Mouse (Mus musculus) G1E (cell line): ENCODE results near the gene Gm10142.

ENCODE experiments used
- CTCF ChIP-seq: IDR thresholded peaks from 2 replicates; pipeline ENCODE4 v1.5.1; 2012; ENCODE audit warnings: low read depth, low read length, inconsistent platforms, mixed read lengths
- GATA1 ChIP-seq: IDR thresholded peaks from 2 replicates; pipeline ENCODE4 v1.6.1; 2012; ENCODE audit warnings: borderline replicate concordance, low read length, inconsistent platforms, mixed read lengths
- GATA2 ChIP-seq: IDR thresholded peaks from 2 replicates; pipeline ENCODE4 v1.6.1; 2012; ENCODE audit warnings: low read depth, low read length, inconsistent platforms, borderline replicate concordance
- POLR2AphosphoS5 ChIP-seq: IDR thresholded peaks from 2 replicates; pipeline ENCODE4 v1.6.1; 2012; ENCODE audit warnings: low read depth, low read length, inconsistent platforms; ENCODE audit not compliant: insufficient replicate concordance
- TAL1 ChIP-seq: conservative IDR thresholded peaks from 2 replicates; pipeline ENCODE4 v1.6.1; 2012; ENCODE audit warnings: low read depth, low read length, inconsistent platforms, mixed read lengths

DNA sequence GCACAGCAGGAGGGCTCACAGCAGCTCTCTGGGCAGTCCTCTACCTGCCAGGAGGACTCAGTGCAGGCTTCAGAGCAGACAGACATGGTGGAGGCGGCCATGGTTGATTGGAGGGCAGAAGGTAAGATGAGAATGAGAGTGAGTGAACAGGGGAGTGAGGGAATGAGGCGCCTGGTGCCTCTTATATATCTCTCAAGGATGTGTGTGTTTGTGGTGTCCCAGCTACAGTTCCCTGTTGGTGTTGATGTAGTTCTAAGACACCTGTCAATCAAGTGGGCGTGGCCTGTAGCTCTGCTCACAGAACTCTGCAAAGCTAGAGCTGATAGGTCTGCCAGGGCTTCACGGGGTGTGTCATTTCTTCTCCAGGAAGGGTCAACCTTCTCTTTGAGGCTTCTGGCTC lies 18.5 kb upstream of the Gm10142 start, which contains the start of gene Gm9508:
- no peak for TF ChIP-seq CTCF
- TF ChIP-seq GATA1: no peak
- TF ChIP-seq TAL1: no peak
- no peak for TF ChIP-seq POLR2AphosphoS5
- TF ChIP-seq GATA2: no peak
